ENCODE assay signal across 9 mouse cellular contexts in the genomic region with DNA sequence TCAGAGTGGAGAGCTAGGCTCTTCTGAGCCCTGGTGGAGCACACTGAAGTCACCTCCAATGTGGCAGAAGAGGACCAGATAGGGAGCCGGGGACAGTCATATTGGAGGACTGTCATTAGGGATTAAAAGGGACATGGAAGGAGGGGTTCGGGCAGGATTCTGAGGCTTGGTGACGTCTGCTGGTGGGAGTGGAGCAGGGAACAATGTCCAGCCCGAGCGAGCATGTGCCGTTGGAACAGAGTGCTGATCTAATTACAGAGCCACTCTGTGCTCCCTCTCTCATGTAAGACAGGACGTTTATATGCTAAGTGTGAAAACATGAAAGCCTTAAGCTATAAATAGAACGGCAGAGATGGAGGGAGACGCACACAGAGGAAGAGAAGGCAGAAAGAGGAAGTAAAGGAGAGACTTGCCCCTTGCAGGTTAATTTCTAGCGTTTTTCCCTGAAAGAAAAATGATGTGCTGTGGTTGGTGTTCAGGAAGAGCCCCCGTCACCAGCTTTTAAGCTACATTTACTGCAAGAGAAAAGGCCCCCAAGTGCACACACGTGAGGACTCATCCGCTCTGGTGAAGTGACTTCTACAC.
DNase-seq lines count a peak whose midpoint lies in the region; ATAC-seq and TF ChIP-seq lines count a peak whose summit lies in the region.
"Had no signal": no experiment of that assay in that cellular context is flagged by ENCODE, and none has a peak within 500 bp of the region (broad histone marks: within the 10 kb centered on the region; RNA-seq: fewer than 3 reads in every experiment).

No protein-coding gene starts in this region.

- DNase-seq in kidney, postnatal 14 days, result peak; percentile 33
- no peak for DNase-seq in kidney, adult 8-10 months
- DNase-seq in embryonic facial prominence, embryonic 14.5 days (ENCODE audit: low spot score), result peak; percentile 39
- DNase-seq in heart, postnatal 36 days, result peak; percentile 16 to 19
- no peak for DNase-seq in midbrain, postnatal 0 days (ENCODE audit: low spot score)
- no peak for DNase-seq in T-cell, adult 2 months (ENCODE audit: low spot score)
- no peak for DNase-seq in layer of hippocampus, adult 8-10 months (ENCODE audit: low spot score in 2 of 2)
- DNase-seq in cerebellum, adult 9-10 months, result no peak

- H3K36me3 ChIP-seq in embryonic facial prominence, embryonic 14.5 days (ENCODE audit: control insufficient read depth, insufficient read depth, low read length), result no peaks in the 10 kb centered on the region
- H3K36me3 ChIP-seq in midbrain, postnatal 0 days (ENCODE audit: insufficient read depth, low read length), result no peaks in the 10 kb centered on the region
- H3K36me3 ChIP-seq: embryonic facial prominence, embryonic 15.5 days had no signal

- TF ChIP-seq CTCF in midbrain, postnatal 0 days (IDR thresholded peaks at IDR 0.05), result 0 out of 2 replicates have a peak, but pooled peaks have one; percentile 3

- H3K27me3 ChIP-seq in embryonic facial prominence, embryonic 14.5 days (replicated peaks; ENCODE audit: control insufficient read depth, insufficient read depth, low read length), result peaks cover 25% of the 10 kb centered on the region
- H3K27me3 ChIP-seq in midbrain, postnatal 0 days (ENCODE audit: insufficient read depth, low read length), result peaks cover 4% of the 10 kb centered on the region; the same call in 1 of the 2 replicates

- intact Hi-C loops in heart, postnatal 36 days (cut with DNase I), result loop anchor here (5.0 to 10.0 kb wide), 2 partner anchors 149 to 276 kb away; no protein-coding TSS in a partner anchor

- WGBS in embryonic facial prominence, embryonic 14.5 days, result 33% methylated on average over 13 of the region's 13 CpGs
- 25% methylated on average over 13 of the region's 13 CpGs for WGBS in midbrain, postnatal 0 days

- ATAC-seq in embryonic facial prominence, embryonic 14.5 days (ENCODE audit: low read depth), result no peak
- no peak for ATAC-seq in midbrain, postnatal 0 days (ENCODE audit: low FRiP score)

- no peaks in the 10 kb centered on the region for H3K9me3 ChIP-seq in embryonic facial prominence, embryonic 14.5 days (ENCODE audit: control insufficient read depth, low read length)
- no peaks in the 10 kb centered on the region for H3K9me3 ChIP-seq in midbrain, postnatal 0 days (ENCODE audit: low read length)
- H3K9me3 ChIP-seq: embryonic facial prominence, embryonic 15.5 days had no signal

- no peak overlapping the region for H3K4me3 ChIP-seq in embryonic facial prominence, embryonic 14.5 days (ENCODE audit: low read depth, low read length)
- no peak overlapping the region for H3K4me3 ChIP-seq in midbrain, postnatal 0 days (ENCODE audit: low read depth, low read length)
- H3K4me3 ChIP-seq: embryonic facial prominence, embryonic 15.5 days had no signal

- no peak overlapping the region for H3K9ac ChIP-seq in embryonic facial prominence, embryonic 14.5 days (ENCODE audit: low read depth, low read length)
- H3K9ac ChIP-seq in midbrain, postnatal 0 days (replicated peaks; ENCODE audit: low read length, poor library complexity, severe bottlenecking), result no peak overlapping the region
- H3K9ac ChIP-seq: embryonic facial prominence, embryonic 15.5 days had no signal

- no peak overlapping the region for H3K4me2 ChIP-seq in embryonic facial prominence, embryonic 14.5 days (ENCODE audit: low read depth, low read length)
- no peak overlapping the region for H3K4me2 ChIP-seq in midbrain, postnatal 0 days (ENCODE audit: low read depth, low read length, poor library complexity, severe bottlenecking)
- H3K4me2 ChIP-seq: embryonic facial prominence, embryonic 15.5 days had no signal

- peaks cover 12% of the 10 kb centered on the region; the same call in 1 of the 2 replicates for H3K4me1 ChIP-seq in embryonic facial prominence, embryonic 14.5 days (ENCODE audit: control insufficient read depth, insufficient read depth, low read length)
- no peaks in the 10 kb centered on the region for H3K4me1 ChIP-seq in midbrain, postnatal 0 days (ENCODE audit: insufficient read depth, low read length)

- no peak overlapping the region for H3K27ac ChIP-seq in embryonic facial prominence, embryonic 14.5 days (replicated peaks; ENCODE audit: low read depth, low read length)
- H3K27ac ChIP-seq in midbrain, postnatal 0 days (ENCODE audit: low read depth, low read length), result no peak overlapping the region
- H3K27ac ChIP-seq: embryonic facial prominence, embryonic 15.5 days had no signal

Comparison
In these comparisons a context has a peak if more than half of its experiments do, and no peak if none do; other contexts are left out.
1. DNase-seq: peak in kidney, postnatal 14 days (single experiment), embryonic facial prominence, embryonic 14.5 days (single experiment) and heart, postnatal 36 days (2 of 2); none in kidney, adult 8-10 months (0 of 2), midbrain, postnatal 0 days (single experiment), T-cell, adult 2 months (single experiment), layer of hippocampus, adult 8-10 months (0 of 2) and cerebellum, adult 9-10 months (single experiment).